Mouse (Mus musculus): Measurements from ENCODE around the gene Pmm2. TPM values are rescaled to one million over a fixed set of nuclear protein-coding genes. Genes with fewer than 3 reads are reported as not detected.

The Pmm2 gene
- 121 TPM for total RNA-seq (2023)

GRCm38 (mm10) chr16:8637217-8638051 is at the start of gene Pmm2, which contains the start of gene Tmem186:
Gene Pmm2, plus strand, starts transcription at chr16:8637674.
Gene Tmem186, minus strand, starts transcription at chr16:8637712.

GRCm38 (mm10) chr16:8671551-8672349 is 34.3 kb downstream of the Pmm2 start, which contains the start of gene Carhsp1:
Gene Carhsp1, minus strand, starts transcription at chr16:8672155.

GRCm38 (mm10) chr16:8680470-8680869 is 43.0 kb downstream of the Pmm2 start, which contains the start of gene Gm5767:
Gene Gm5767, plus strand, starts transcription at chr16:8680770.

Other genes starting within 250 kb of the Pmm2 start
- not detected for gene Tmem114, start 212.5 kb upstream of the Pmm2 start, total RNA-seq (2023)
- gene Mettl22, start 166.9 kb upstream of the Pmm2 start, total RNA-seq (2023): 33.3 TPM
- gene Abat, start 124.2 kb upstream of the Pmm2 start, total RNA-seq (2023): 0.12 TPM
- gene Tmem186, start within 50 bp of the Pmm2 start, total RNA-seq (2023): 16.1 TPM
- gene Carhsp1, start 34.5 kb downstream of the Pmm2 start, total RNA-seq (2023): 12.0 TPM
- not detected for gene Gm5767, start 43.1 kb downstream of the Pmm2 start, total RNA-seq (2023)
- gene Usp7, start 154.6 kb downstream of the Pmm2 start, total RNA-seq (2023): 270 TPM
- 103 TPM for gene 1810013L24Rik, start 192.4 kb downstream of the Pmm2 start, total RNA-seq (2023)